Mouse (Mus musculus) layer of hippocampus, adult 2 months (tissue): Measurements from ENCODE around the gene Hpcal1. TPM values are rescaled to one million over a fixed set of nuclear protein-coding genes. Genes with fewer than 3 reads are reported as not detected.

Experiments used
- total RNA-seq, 2 experiments: library from RNA; stranded (reverse); gene quantifications; 2 replicates each; pipeline ENCODE4 v1.2.3; 2021

The Hpcal1 gene
- total RNA-seq, 2 experiments from 2014 or later = 54.3 to 64.6 TPM

Other genes with a start within 250 kb of the Hpcal1 start
- gene Odc1, start 146.1 kb upstream of the Hpcal1 start, total RNA-seq = 10 to 100 TPM; 78.3 to 80.4 TPM